Mouse (Mus musculus) liver, adult 2 months (tissue): Measurements from ENCODE around the gene Hlx.

ENCODE experiments used
- CTCF ChIP-seq: fragments of 200-500 bp; IDR thresholded peaks from 2 replicates; pipeline ENCODE4 v1.5.1; 2011; ENCODE audit warnings: low read depth, low read length, control low read depth
- POLR2A ChIP-seq: fragments of 200-500 bp; IDR thresholded peaks from 2 replicates; pipeline ENCODE4 v1.6.1; 2011; ENCODE audit warnings: low read length, control low read depth; ENCODE audit not compliant: insufficient read depth; ENCODE audit errors: extremely low read depth

DNA sequence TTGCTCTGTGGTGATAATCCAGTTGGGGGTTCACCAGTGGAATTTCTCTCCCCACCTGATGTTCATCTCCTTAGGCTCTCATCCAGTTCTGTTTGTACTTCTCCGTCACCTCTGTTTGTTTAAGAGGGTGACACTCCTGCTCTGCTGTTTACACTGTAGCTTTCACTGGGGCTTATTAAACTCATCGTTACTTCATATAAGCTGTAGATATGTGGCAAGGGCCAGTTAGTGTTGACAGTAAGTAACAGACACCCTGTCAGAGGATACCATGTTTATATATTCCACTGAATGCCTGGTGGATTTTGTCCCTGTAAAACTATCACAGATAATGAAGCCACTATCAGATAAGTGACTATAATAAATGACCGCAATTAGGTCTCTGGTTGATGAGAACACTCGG, 44.9 kb downstream of the Hlx start:
- TF ChIP-seq CTCF: no peak
- no peak for TF ChIP-seq POLR2A
